Mouse (Mus musculus) 416B (cell line): ENCODE measurements around the gene Bcar3.
"Not testable (repeated sequence)": the region's sequence is repeated elsewhere in the genome, so short reads cannot be mapped to it uniquely, and the experiment has no call there.

Experiments used
- DNase-seq: peaks from one replicate; pipeline ENCODE4 v3.0.0; 2011; ENCODE audit warnings: low read depth

The Bcar3 gene

GRCm38 (mm10) chr3:122381591-122381990, 87.7 kb downstream of the Bcar3 start:
- DNase-seq: no peak

- no peak for DNase-seq
Observed at GRCm38 (mm10) chr3:122386444-122386843, 92.5 kb downstream of the Bcar3 start.

- DNase-seq: no peak
Observed at GRCm38 (mm10) chr3:122387771-122388170, 93.8 kb downstream of the Bcar3 start.

GRCm38 (mm10) chr3:122389972-122390371, 96.0 kb downstream of the Bcar3 start:
- DNase-seq: no peak

GRCm38 (mm10) chr3:122391098-122391497, 97.2 kb downstream of the Bcar3 start:
- DNase-seq: no peak

- peak; percentile 49 for DNase-seq
Observed at GRCm38 (mm10) chr3:122391816-122392215, 97.9 kb downstream of the Bcar3 start.

GRCm38 (mm10) chr3:122393411-122393810, 99.5 kb downstream of the Bcar3 start:
- DNase-seq: not testable (repeated sequence)

- peak; percentile 32 for DNase-seq
Observed at GRCm38 (mm10) chr3:122393836-122394374, 100.0 kb downstream of the Bcar3 start.

- no peak for DNase-seq
Observed at GRCm38 (mm10) chr3:122396957-122397356, 103.0 kb downstream of the Bcar3 start.

- no peak for DNase-seq
Observed at GRCm38 (mm10) chr3:122397401-122397800, 103.5 kb downstream of the Bcar3 start.

GRCm38 (mm10) chr3:122401011-122401410, 107.1 kb downstream of the Bcar3 start:
- no peak for DNase-seq

- DNase-seq: no peak
Observed at GRCm38 (mm10) chr3:122402143-122402542, 108.2 kb downstream of the Bcar3 start.

- DNase-seq: no peak
Observed at GRCm38 (mm10) chr3:122403860-122404557, 110.1 kb downstream of the Bcar3 start.

GRCm38 (mm10) chr3:122405203-122405956, 111.4 kb downstream of the Bcar3 start:
- no peak for DNase-seq

GRCm38 (mm10) chr3:122406416-122406815, 112.5 kb downstream of the Bcar3 start:
- no peak for DNase-seq

GRCm38 (mm10) chr3:122407757-122408156, 113.8 kb downstream of the Bcar3 start:
- no peak for DNase-seq

- DNase-seq: peak; percentile 70
Observed at GRCm38 (mm10) chr3:122408798-122409311, 114.9 kb downstream of the Bcar3 start.

GRCm38 (mm10) chr3:122411590-122411989, 117.7 kb downstream of the Bcar3 start:
- DNase-seq: no peak

- no peak for DNase-seq
Observed at GRCm38 (mm10) chr3:122413729-122414561, 120.0 kb downstream of the Bcar3 start.

GRCm38 (mm10) chr3:122414868-122415267, 120.9 kb downstream of the Bcar3 start:
- no peak for DNase-seq

- DNase-seq: no peak
Observed at GRCm38 (mm10) chr3:122417466-122417865, 123.5 kb downstream of the Bcar3 start.
